Mouse (Mus musculus) heart, embryonic 14.5 days (tissue): Measurements from ENCODE around the gene Zfp526. TPM values are rescaled to one million over a fixed set of nuclear protein-coding genes. Genes with fewer than 3 reads are reported as not detected.

Experiments
- ATAC-seq: fragments of 200-750 bp; cut with Nextera tagmentation; 2 replicates; pipeline ENCODE4 v1.8.0; 2017; ENCODE audit warnings: low read depth, moderate TSS enrichment; ENCODE audit not compliant: insufficient number of reproducible peaks, insufficient read depth, low FRiP score
- H3K27ac ChIP-seq, 2 experiments: fragments of 200-500 bp in 1 of 2; fragments of 300-500 bp in 1 of 2; sonication (generic) in 1 of 2; replicated peaks in 1 of 2; 2 replicates each; pipeline ENCODE4 v1.5.1; 2012 to 2014; ENCODE audit warnings: low read depth in 2 of 2, low read length in 2 of 2, control low read depth in 1 of 2, mild to moderate bottlenecking in 1 of 2, mixed read lengths in 1 of 2; ENCODE audit not compliant: control insufficient read depth in 1 of 2, insufficient read depth in 1 of 2
- H3K27me3 ChIP-seq: fragments of 300-500 bp; sonication (generic); 2 replicates; pipeline ENCODE4 v1.6.1; 2014; ENCODE audit warnings: mild to moderate bottlenecking, low read length, control low read depth; ENCODE audit not compliant: control insufficient read depth, insufficient read depth
- H3K36me3 ChIP-seq: fragments of 300-500 bp; sonication (generic); 2 replicates; pipeline ENCODE4 v1.6.1; 2014; ENCODE audit warnings: mild to moderate bottlenecking, control low read depth, low read length, mixed read lengths; ENCODE audit not compliant: control insufficient read depth, insufficient read depth
- H3K4me1 ChIP-seq, 2 experiments: fragments of 200-500 bp in 1 of 2; fragments of 300-500 bp in 1 of 2; sonication (generic) in 1 of 2; 2 replicates each; pipeline ENCODE4 v1.6.1; 2012 to 2014; ENCODE audit warnings: low read length in 2 of 2, control low read depth in 1 of 2, mixed read lengths in 1 of 2; ENCODE audit not compliant: control insufficient read depth in 2 of 2, insufficient read depth in 2 of 2
- H3K4me2 ChIP-seq: fragments of 300-500 bp; sonication (generic); 2 replicates; pipeline ENCODE4 v1.6.1; 2014; ENCODE audit warnings: mild to moderate bottlenecking, low read length
- H3K4me3 ChIP-seq, 2 experiments: fragments of 200-500 bp in 1 of 2; fragments of 300-500 bp in 1 of 2; sonication (generic) in 1 of 2; 2 replicates each; pipeline ENCODE4 v1.5.1; 2012 to 2014; ENCODE audit warnings: low read length in 2 of 2, mild to moderate bottlenecking in 2 of 2, control low read depth in 1 of 2, low read depth in 1 of 2, moderate library complexity in 1 of 2; ENCODE audit not compliant: control insufficient read depth in 1 of 2, insufficient read depth in 1 of 2
- H3K9ac ChIP-seq: fragments of 300-500 bp; sonication (generic); 2 replicates; pipeline ENCODE4 v1.6.1; 2014; ENCODE audit warnings: mild to moderate bottlenecking, low read length
- H3K9me3 ChIP-seq: fragments of 300-500 bp; sonication (generic); 2 replicates; pipeline ENCODE4 v1.6.1; 2016; ENCODE audit warnings: low read length, control low read depth; ENCODE audit not compliant: control insufficient read depth
- WGBS: fragments of 180-500 bp; shearing (Covaris S2); extraction: QIAGEN DNeasy Blood & Tissue Kit; methylation state at CpG from one replicate; pipeline ENCODE4 v1.1.7; 2014; 5-methylcytosine and 5-hydroxymethylcytosine counted together
- polyA plus RNA-seq: library from polyadenylated mRNA; unstranded; fragments of >200 nt; fragmentation: Nextera tagmentation; extraction: Ambion mirVana; gene quantifications from 2 replicates; pipeline ENCODE4 v1.2.1, GENCODE M21; 2014

Zfp526 gene
- polyA plus RNA-seq, 1 experiment from 2014 or later, result 2.3 TPM

GRCm38 (mm10) chr7:25222275-25222967 lies 1.2 kb downstream of the Zfp526 start:
- no peaks in the 10 kb centered on the region for H3K27me3 ChIP-seq
- peaks cover 50% of the 10 kb centered on the region for H3K36me3 ChIP-seq
- peaks cover 13 to 26% of the 10 kb centered on the region in 2 experiments for H3K4me1 ChIP-seq
- ATAC-seq, result no peak
- WGBS, result 78% methylated on average over 10 of the region's 10 CpGs
- H3K4me3 ChIP-seq, result peak overlapping the region in 1 of 2 experiments; percentile 55; a peak in 2 of 4 replicates
- H3K27ac ChIP-seq, result no peak overlapping the region
- peak overlapping the region; percentile 83 for H3K9ac ChIP-seq
- H3K4me2 ChIP-seq, result peak overlapping the region; percentile 93
- H3K9me3 ChIP-seq, result no peaks in the 10 kb centered on the region

GRCm38 (mm10) chr7:25227523-25228300 lies 6.5 kb downstream of the Zfp526 start:
- Histone ChIP-seq H3K27ac (no peak overlapping the region), H3K36me3 (peaks cover 100% of the 10 kb centered on the region), H3K27me3 (no peaks in the 10 kb centered on the region), H3K4me1 (peaks cover 0 to 2% of the 10 kb centered on the region in 2 experiments; a peak in 2 of 4 replicates), H3K4me3 (no peak overlapping the region), H3K4me2 (no peak overlapping the region), H3K9me3 (no peaks in the 10 kb centered on the region), H3K9ac (no peak overlapping the region)
- ATAC-seq, result no peak
- WGBS, result 92% methylated on average over 1 of the region's 1 CpGs

GRCm38 (mm10) chr7:25230690-25231285 lies 9.6 kb downstream of the Zfp526 start:
- H3K4me2 ChIP-seq, result no peak overlapping the region
- H3K27ac ChIP-seq, result no peak overlapping the region
- no peaks in the 10 kb centered on the region for H3K9me3 ChIP-seq
- H3K27me3 ChIP-seq, result no peaks in the 10 kb centered on the region
- ATAC-seq, result no peak
- WGBS, result 79% methylated on average over 9 of the region's 9 CpGs
- H3K9ac ChIP-seq, result no peak overlapping the region
- H3K4me3 ChIP-seq, result no peak overlapping the region
- peaks cover 0 to 2% of the 10 kb centered on the region in 2 experiments; a peak in 2 of 4 replicates for H3K4me1 ChIP-seq
- H3K36me3 ChIP-seq, result peaks cover 99% of the 10 kb centered on the region

GRCm38 (mm10) chr7:25232101-25232648 lies 10.9 kb downstream of the Zfp526 start:
- no peak for ATAC-seq
- WGBS, result 68% methylated on average over 5 of the region's 5 CpGs
- no peak overlapping the region for H3K4me2 ChIP-seq

GRCm38 (mm10) chr7:25233061-25233460 lies 11.8 kb downstream of the Zfp526 start:
- H3K4me2 ChIP-seq, result no peak overlapping the region
- H3K4me3 ChIP-seq, result no peak overlapping the region
- 81% methylated on average over 2 of the region's 2 CpGs for WGBS
- no peak overlapping the region for H3K9ac ChIP-seq
- H3K9me3 ChIP-seq, result no peaks in the 10 kb centered on the region
- no peaks in the 10 kb centered on the region for H3K27me3 ChIP-seq
- H3K4me1 ChIP-seq, result peaks cover 2 to 15% of the 10 kb centered on the region in 2 experiments; a peak in 2 of 4 replicates
- peaks cover 77% of the 10 kb centered on the region for H3K36me3 ChIP-seq
- no peak for ATAC-seq
- H3K27ac ChIP-seq, result no peak overlapping the region

More at GRCm38 (mm10) chr7:25232101-25232648, 10.9 kb downstream of the Zfp526 start:
- H3K36me3 ChIP-seq, result peaks cover 86% of the 10 kb centered on the region
- peaks cover 2 to 15% of the 10 kb centered on the region in 2 experiments; a peak in 2 of 4 replicates for H3K4me1 ChIP-seq
- H3K9ac ChIP-seq, result no peak overlapping the region
- H3K27me3 ChIP-seq, result no peaks in the 10 kb centered on the region
- H3K4me3 ChIP-seq, result no peak overlapping the region
- no peaks in the 10 kb centered on the region for H3K9me3 ChIP-seq
- no peak overlapping the region for H3K27ac ChIP-seq

- H3K27ac ChIP-seq, result no peak overlapping the region
- no peaks in the 10 kb centered on the region for H3K27me3 ChIP-seq
- no peak overlapping the region for H3K4me2 ChIP-seq
- peaks cover 57% of the 10 kb centered on the region for H3K36me3 ChIP-seq
- H3K9me3 ChIP-seq, result no peaks in the 10 kb centered on the region
- peaks cover 2 to 19% of the 10 kb centered on the region in 2 experiments; a peak in 2 of 4 replicates for H3K4me1 ChIP-seq
- H3K4me3 ChIP-seq, result no peak overlapping the region
- WGBS, result 89% methylated on average over 5 of the region's 5 CpGs
- H3K9ac ChIP-seq, result no peak overlapping the region
- ATAC-seq, result no peak
Measured at GRCm38 (mm10) chr7:25235526-25235925, 14.3 kb downstream of the Zfp526 start.
